Mouse (Mus musculus): ENCODE results near the gene Exd1.

The Exd1 gene

DNA sequence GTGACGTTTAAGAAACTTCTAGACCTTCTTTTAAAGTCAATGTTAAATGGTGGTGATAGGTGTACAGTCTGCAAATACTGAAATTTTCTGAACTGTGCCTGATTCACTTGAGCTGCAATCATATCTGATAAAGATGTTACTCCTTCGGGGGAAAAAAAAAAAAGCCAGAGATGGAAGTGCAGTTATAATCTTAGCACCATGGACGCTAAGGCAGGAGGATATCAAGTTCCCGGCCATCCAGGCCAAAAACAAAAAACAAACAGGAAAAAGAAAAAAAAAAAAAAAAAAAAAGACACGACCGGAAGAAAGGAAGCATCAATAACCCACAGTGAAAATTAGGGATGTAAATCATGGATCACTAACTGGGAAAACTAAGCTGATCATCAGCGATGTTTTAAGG lies 71.3 kb downstream of the Exd1 start:
- no peak for DNase-seq (ENCODE audit: extremely low read depth, low read depth, low spot score)

Data from fat pad, adult 2 months (tissue).